Mouse (Mus musculus): Measurements from ENCODE around the gene Sap30bp.

The Sap30bp gene

GRCm38 (mm10) chr11:115933108-115933746 is at the start of gene Sap30bp, which contains the start of gene Recql5:
Gene Sap30bp, plus strand, starts transcription at chr11:115933282.
Gene Recql5, minus strand, starts transcription at chr11:115933477.
- peak; percentile 84 for DNase-seq (ENCODE audit: extremely low read depth, low read depth, low spot score)

- DNase-seq (ENCODE audit: extremely low read depth, low read depth, low spot score), result no peak
Measured at GRCm38 (mm10) chr11:115884361-115884760, 48.7 kb upstream of the Sap30bp start.

DNA sequence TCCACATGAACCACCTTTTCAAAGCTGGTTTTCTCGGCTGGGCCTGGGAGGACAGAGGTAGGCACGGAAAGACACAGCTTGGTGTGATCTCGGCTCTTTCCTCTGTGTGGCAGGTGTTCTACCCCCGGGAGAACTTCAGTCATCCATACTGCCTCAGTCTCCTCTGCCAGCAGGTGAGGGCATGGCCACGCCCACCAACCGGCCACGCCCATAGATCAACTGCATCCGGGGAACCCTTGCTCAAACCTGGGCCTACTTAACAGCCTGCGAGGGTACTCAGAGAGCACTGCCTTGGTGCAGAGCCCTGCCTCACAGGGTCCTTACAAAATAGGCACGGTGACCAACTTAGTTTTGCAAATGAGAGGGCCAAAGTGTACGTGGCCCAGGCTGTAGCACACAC is 47.8 kb upstream of the Sap30bp start:
- no peak for DNase-seq (ENCODE audit: extremely low read depth, low read depth, low spot score)

DNA sequence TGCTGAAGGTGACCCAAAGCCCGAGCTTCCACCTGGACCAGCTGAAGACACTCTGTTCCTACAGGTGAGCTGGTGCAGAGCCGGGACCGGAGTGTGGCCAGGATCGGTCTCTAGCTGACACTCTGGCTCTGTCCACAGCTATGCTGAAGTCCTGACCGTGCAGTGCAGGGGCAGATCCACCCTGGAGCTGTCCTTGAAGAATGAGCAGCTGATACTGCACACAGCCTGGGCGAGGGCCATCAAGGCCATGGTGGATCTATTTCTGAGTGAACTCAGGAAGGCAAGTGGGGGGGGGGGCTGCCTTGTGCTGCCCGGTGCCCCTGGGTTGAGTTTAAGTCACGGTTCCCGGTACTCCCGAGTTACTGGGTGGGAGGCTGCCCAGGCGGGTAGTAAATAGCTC is 46.6 kb upstream of the Sap30bp start:
- no peak for DNase-seq (ENCODE audit: extremely low read depth, low read depth, low spot score)

- no peak for DNase-seq (ENCODE audit: extremely low read depth, low read depth, low spot score)
Measured at GRCm38 (mm10) chr11:115888020-115888419, 45.1 kb upstream of the Sap30bp start.

DNA sequence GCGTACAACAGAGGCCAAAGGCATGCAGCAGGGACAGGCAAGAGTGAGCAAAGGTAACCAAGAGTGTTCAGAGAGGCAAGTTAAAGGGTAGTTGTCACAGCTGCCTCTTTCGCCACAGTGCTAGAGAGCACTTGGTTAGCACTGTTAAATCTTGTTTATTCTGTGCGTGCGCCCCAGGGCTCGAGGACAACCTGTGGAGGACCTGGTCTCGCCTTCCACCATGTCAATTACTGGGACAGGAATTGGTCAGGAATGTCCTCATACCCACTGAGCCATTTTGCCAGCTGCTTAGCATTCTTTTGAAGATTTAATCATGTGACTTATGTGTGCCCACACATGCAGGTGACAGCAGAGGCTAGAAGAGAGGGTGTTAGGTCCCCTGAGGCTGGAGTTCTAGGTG is 43.9 kb upstream of the Sap30bp start:
- DNase-seq (ENCODE audit: extremely low read depth, low read depth, low spot score), result no peak

GRCm38 (mm10) chr11:115892213-115892612 is 40.9 kb upstream of the Sap30bp start:
- no peak for DNase-seq (ENCODE audit: extremely low read depth, low read depth, low spot score)

DNA sequence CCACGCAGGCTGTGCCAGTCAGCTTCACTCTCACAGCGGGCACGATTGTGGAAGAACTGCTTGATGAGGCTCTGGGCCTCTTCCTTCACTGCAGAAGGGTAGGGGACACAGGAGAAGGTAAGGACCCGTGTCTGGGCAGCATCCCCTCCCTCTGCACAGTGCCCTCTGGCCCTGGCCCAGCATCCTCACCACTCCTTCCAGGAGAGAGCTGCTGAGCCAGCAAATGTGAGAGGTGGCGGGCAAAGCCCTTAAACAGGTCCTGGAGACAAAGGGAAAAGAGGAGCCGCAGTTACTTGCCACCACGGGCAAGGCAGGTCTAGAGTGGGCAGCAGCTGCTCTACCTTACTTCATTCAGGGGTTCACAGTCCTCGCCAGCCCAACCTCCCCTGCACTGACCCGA is 40.0 kb upstream of the Sap30bp start:
- no peak for DNase-seq (ENCODE audit: extremely low read depth, low read depth, low spot score)

DNA sequence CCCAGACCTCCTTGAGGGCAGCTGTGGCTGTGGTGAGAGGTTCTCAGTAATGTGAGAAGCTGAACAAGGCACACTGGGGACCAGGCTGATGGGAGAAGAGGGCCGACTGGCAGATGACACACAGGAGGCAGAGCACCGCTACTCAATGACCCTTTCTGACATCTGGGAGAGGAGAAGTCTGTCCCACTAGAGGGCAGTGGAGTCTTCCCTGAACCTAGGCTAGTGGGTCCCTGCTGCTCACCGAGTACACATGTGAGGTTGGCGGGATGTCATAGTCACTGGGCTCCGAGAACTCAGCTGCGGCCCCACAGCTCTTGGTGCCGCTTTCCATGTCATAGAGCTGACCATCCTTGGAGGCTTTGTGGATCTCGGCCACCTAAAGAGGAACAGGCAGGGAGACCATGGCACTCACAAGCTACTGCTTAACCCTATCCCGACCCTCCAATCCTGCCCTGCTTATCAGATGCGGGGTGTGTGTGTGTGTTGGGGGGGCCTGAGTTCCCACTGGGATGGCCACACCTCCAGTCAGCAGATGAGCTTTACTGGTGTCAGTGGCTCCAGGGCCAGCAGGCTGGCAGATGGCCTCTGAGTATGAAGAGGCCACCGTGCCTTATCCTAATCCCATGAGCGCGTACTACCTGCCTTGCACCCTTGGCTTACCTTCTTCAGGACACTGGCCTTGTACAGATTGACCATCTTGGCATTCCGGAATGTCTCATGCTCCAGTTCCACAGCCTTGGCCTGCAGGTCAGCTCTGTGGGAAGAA is 38.1 kb upstream of the Sap30bp start:
- DNase-seq (ENCODE audit: extremely low read depth, low read depth, low spot score), result no peak

DNA sequence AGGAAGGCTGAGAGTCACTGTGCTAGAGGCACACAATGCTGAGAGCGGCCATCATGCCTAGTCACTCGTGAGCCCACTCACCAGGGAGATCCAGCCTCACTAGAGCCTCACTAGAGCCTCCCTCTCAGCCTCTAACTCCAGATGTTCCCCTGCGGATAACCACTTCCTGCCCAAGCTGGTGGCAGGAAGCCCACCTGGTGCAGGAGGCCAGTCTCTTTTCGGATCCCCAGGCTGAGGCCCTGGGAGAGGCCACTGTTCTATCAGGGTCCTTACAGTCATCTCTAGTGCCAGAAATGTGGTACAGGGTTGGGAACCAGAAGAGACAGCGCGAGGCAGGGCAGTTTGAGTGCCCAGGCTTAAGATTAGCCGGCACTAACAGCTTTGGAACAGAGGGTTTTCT is 34.6 kb upstream of the Sap30bp start:
- no peak for DNase-seq (ENCODE audit: extremely low read depth, low read depth, low spot score)

- no peak for DNase-seq (ENCODE audit: extremely low read depth, low read depth, low spot score)
Measured at GRCm38 (mm10) chr11:115898886-115899285, 34.2 kb upstream of the Sap30bp start.

DNA sequence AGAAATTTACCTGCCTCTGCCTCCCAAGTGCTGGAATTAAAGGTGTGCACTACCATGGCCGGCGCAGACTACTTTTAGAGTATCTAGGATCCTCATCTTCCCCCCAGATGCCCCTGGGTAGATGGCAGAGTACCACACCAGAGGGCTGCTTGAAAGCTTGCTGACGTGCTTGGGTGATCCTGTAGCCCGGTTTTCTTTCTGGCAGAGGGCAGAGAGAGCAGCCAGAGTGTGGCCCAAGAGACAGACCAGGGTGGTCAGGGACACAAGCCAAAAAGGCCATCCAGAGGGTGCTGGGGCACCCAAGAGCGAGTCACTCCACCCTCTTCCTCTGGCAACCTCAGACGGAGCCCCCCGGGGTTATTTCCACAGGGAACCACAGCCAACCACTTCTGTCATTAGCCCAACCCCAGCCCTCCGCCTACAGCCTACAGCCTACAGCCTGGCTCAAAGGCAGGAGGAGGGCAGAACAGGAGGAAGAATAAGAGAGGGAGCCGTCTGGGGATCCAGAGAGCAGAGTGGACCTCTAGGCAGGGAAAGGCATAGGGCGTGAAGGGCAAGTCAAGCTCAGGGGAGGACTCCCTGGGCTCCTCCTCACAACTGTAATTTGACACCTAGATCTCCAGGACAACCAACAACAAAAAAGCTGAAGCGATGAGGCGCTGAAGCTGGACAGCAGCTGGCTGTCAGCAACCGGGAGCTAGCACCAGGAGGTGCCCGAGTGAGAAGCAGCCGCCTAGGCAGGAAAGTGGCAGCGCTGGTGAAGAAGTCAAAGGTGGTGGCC is 33.4 kb upstream of the Sap30bp start, which contains the start of gene Smim5:
Gene Smim5, plus strand, starts transcription at position 481 of the 781 bp plus-strand sequence.
- no peak for DNase-seq (ENCODE audit: extremely low read depth, low read depth, low spot score)

DNA sequence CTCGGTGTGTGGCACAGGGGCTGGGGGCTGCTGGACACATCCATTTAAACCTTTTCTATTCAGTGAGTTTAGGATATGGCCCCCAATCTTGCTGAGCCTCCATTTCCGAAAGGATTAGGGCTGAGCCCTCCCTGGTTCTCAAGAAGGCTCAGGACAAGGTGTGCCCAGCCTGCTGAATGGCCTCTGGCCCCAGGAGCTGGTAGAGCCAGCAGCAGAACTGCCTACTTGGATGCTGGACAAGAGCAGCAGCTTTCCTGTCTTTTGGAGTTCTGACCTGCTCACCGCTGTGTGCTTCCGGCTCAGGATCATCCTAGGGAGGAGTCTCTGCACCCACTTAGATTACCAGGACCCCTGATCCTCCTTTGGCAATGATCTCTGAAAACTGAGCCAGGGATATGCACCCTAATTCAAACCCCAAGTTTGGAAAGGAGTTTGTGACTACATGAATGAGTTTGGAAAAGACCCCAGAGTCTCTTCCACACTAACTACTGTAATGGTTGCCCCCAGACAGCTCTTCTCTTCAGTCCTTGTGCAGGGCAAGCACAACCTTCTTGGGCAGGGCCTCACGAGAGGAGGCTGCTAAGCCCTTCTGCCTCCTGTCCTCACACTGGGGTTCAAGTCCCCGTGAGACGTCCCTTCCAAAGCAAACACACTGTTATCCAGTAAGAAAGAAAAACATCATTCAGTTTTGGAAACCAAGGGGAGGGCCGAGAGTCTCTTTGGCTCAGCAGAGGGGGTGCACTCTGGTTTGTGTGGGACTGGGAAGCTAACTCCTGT is 32.3 kb upstream of the Sap30bp start:
- DNase-seq (ENCODE audit: extremely low read depth, low read depth, low spot score), result no peak

GRCm38 (mm10) chr11:115901338-115902161 is 31.5 kb upstream of the Sap30bp start:
- DNase-seq (ENCODE audit: extremely low read depth, low read depth, low spot score), result no peak

GRCm38 (mm10) chr11:115902177-115902576 is 30.9 kb upstream of the Sap30bp start:
- no peak for DNase-seq (ENCODE audit: extremely low read depth, low read depth, low spot score)

DNA sequence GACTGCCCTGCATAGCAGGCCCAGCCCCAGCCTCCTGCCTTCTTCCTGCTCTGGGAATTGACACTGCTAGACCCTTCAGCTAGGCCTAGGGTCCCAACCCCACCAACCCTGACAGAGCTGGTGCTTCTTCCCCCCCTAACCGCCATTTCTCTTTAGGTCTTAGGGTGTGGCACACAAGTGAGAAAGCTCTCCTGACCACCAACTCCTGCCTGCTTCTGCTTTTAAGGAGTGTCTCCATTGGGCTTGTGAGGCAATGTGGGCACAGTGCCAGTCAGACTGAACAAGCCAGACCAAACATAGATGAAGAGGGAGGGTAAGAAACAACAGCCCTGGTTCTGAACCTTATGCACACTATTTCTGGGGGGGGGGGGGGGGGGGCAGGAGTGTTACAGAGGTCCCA is 30.3 kb upstream of the Sap30bp start:
- no peak for DNase-seq (ENCODE audit: extremely low read depth, low read depth, low spot score)

GRCm38 (mm10) chr11:115903384-115904230 is 29.5 kb upstream of the Sap30bp start:
- no peak for DNase-seq (ENCODE audit: extremely low read depth, low read depth, low spot score)

GRCm38 (mm10) chr11:115904231-115904955 is 28.7 kb upstream of the Sap30bp start:
- peak; percentile 59 for DNase-seq (ENCODE audit: extremely low read depth, low read depth, low spot score)
